In genomic region chr11:92228855-92229254, GRCm38 (mm10) we compare ENCODE assay signal across 33 mouse cellular contexts.
"Had no signal": no experiment of that assay in that cellular context is flagged by ENCODE, and none has a peak within 500 bp of the region (broad histone marks: within the 10 kb centered on the region; RNA-seq: fewer than 3 reads in every experiment).

No protein-coding gene starts in this region.

- H3K27ac ChIP-seq: limb, embryonic 10.5 days; limb, embryonic 12.5 days; limb, embryonic 13.5 days; limb, embryonic 15.5 days; liver, embryonic 12.5 days; liver, embryonic 13.5 days; liver, embryonic 14.5 days; liver, embryonic 15.5 days; lung, embryonic 15.5 days; macrophage; midbrain, embryonic 10.5 days; midbrain, embryonic 12.5 days; midbrain, embryonic 13.5 days; midbrain, embryonic 15.5 days; neural tube, embryonic 12.5 days; neural tube, embryonic 13.5 days had no signal

- H3K4me1 ChIP-seq: limb, embryonic 10.5 days; limb, embryonic 12.5 days; limb, embryonic 13.5 days; limb, embryonic 15.5 days; liver, embryonic 12.5 days; liver, embryonic 13.5 days; liver, embryonic 15.5 days; lung, embryonic 15.5 days; megakaryocyte, embryonic 14.5 days; midbrain, embryonic 10.5 days; midbrain, embryonic 12.5 days; midbrain, embryonic 13.5 days; midbrain, embryonic 15.5 days; neural tube, embryonic 12.5 days; neural tube, embryonic 13.5 days had no signal

- H3K36me3 ChIP-seq: limb, embryonic 10.5 days; limb, embryonic 12.5 days; limb, embryonic 13.5 days; limb, embryonic 15.5 days; liver, embryonic 12.5 days; liver, embryonic 13.5 days; liver, embryonic 15.5 days; lung, embryonic 15.5 days; midbrain, embryonic 10.5 days; midbrain, embryonic 12.5 days; midbrain, embryonic 13.5 days; midbrain, embryonic 15.5 days; neural tube, embryonic 12.5 days; neural tube, embryonic 13.5 days had no signal

- H3K9ac ChIP-seq: limb, embryonic 12.5 days; limb, embryonic 13.5 days; limb, embryonic 15.5 days; liver, embryonic 12.5 days; liver, embryonic 13.5 days; liver, embryonic 14.5 days; liver, embryonic 15.5 days; liver, postnatal 0 days; lung, embryonic 14.5 days; lung, embryonic 15.5 days; midbrain, embryonic 12.5 days; midbrain, embryonic 13.5 days; midbrain, embryonic 15.5 days; neural tube, embryonic 12.5 days; neural tube, embryonic 13.5 days had no signal

- H3K4me3 ChIP-seq: limb, embryonic 10.5 days; limb, embryonic 12.5 days; limb, embryonic 13.5 days; limb, embryonic 15.5 days; liver, embryonic 12.5 days; liver, embryonic 13.5 days; liver, embryonic 15.5 days; lung, embryonic 15.5 days; megakaryocyte, embryonic 14.5 days; midbrain, embryonic 10.5 days; midbrain, embryonic 12.5 days; midbrain, embryonic 13.5 days; midbrain, embryonic 15.5 days; myocyte; neural tube, embryonic 12.5 days; neural tube, embryonic 13.5 days had no signal

- DNase-seq: left cerebral cortex, postnatal 4 days; liver; liver, embryonic 13.5 days; liver, postnatal 0 days; lung, adult 18-20 months; lung, adult 2 months; lung, embryonic 14.5 days; lung, postnatal 10 days; lung, postnatal 14 days; lung, postnatal 36 days; lung, postnatal 4 days; midbrain, embryonic 14.5 days had no signal

- H3K9me3 ChIP-seq: limb, embryonic 10.5 days; limb, embryonic 12.5 days; limb, embryonic 13.5 days; limb, embryonic 15.5 days; liver, embryonic 12.5 days; liver, embryonic 13.5 days; liver, embryonic 15.5 days; lung, embryonic 15.5 days; megakaryocyte, embryonic 14.5 days; midbrain, embryonic 10.5 days; midbrain, embryonic 12.5 days; midbrain, embryonic 13.5 days; midbrain, embryonic 15.5 days; neural tube, embryonic 12.5 days; neural tube, embryonic 13.5 days had no signal

- H3K27me3 ChIP-seq: limb, embryonic 12.5 days; limb, embryonic 13.5 days; limb, embryonic 15.5 days; liver, embryonic 12.5 days; liver, embryonic 13.5 days; liver, embryonic 15.5 days; lung, embryonic 15.5 days; megakaryocyte, embryonic 14.5 days; midbrain, embryonic 12.5 days; midbrain, embryonic 13.5 days; midbrain, embryonic 15.5 days; neural tube, embryonic 12.5 days; neural tube, embryonic 13.5 days had no signal

- H3K4me2 ChIP-seq: limb, embryonic 12.5 days; limb, embryonic 13.5 days; limb, embryonic 15.5 days; liver, embryonic 11.5 days; liver, embryonic 12.5 days; liver, embryonic 13.5 days; liver, embryonic 15.5 days; lung, embryonic 14.5 days; lung, embryonic 15.5 days; midbrain, embryonic 11.5 days; midbrain, embryonic 12.5 days; midbrain, embryonic 13.5 days; midbrain, embryonic 15.5 days; neural tube, embryonic 12.5 days; neural tube, embryonic 13.5 days had no signal

- ATAC-seq: liver, embryonic 12.5 days; liver, postnatal 0 days; lung, postnatal 0 days; midbrain, embryonic 13.5 days; midbrain, embryonic 15.5 days; midbrain, embryonic 16.5 days had no signal
